In genomic region chr5:84440232-84440631, GRCm38 (mm10) we compare ENCODE assay signal across 18 mouse cellular contexts. TPM values are rescaled to one million over a fixed set of nuclear protein-coding genes. Genes with fewer than 3 reads are reported as not detected.
A peak's percentile ranks its signal among the peaks of the same experiment; 100 is the strongest.
DNase-seq lines count a peak whose midpoint lies in the region; ATAC-seq and TF ChIP-seq lines count a peak whose summit lies in the region.
"Had no signal": no experiment of that assay in that cellular context is flagged by ENCODE, and none has a peak within 500 bp of the region (broad histone marks: within the 10 kb centered on the region; RNA-seq: fewer than 3 reads in every experiment).

No protein-coding gene starts in this region.

- TF ChIP-seq POLR2A in brain, embryonic 14.5 days (IDR thresholded peaks at IDR 0.05; ENCODE audit: borderline replicate concordance, extremely low read depth, insufficient read depth, insufficient read length, poor library complexity, severe bottlenecking), result no peak

- peak; percentile 85 for ATAC-seq in frontal cortex, adult (ENCODE audit: low TSS enrichment)

- DNase-seq in cerebellum, postnatal 14 days, result peak; percentile 34 to 50
- no peak for DNase-seq in cerebellum, adult 11 months
- DNase-seq in frontal cortex, postnatal 25 days (ENCODE audit: low spot score in 2 of 2), result no peak
- DNase-seq in left cerebral cortex, adult 9 months (ENCODE audit: low spot score in 2 of 2), result peak; percentile 16 to 41
- no peak for DNase-seq in left cerebral cortex, adult 18-20 months (ENCODE audit: low spot score in 2 of 2)
- DNase-seq in brain, embryonic 14.5 days (ENCODE audit: low read depth), result peak; percentile 70
- no peak for DNase-seq in spleen, adult 18-20 months
- DNase-seq: adrenal gland, postnatal 14 days; heart, postnatal 36 days; kidney, adult 11 months; kidney, postnatal 36 days; liver; lung, postnatal 36 days; midbrain, embryonic 14.5 days; thymus, adult 2 months; thymus, postnatal 4 days had no signal

- TF ChIP-seq CTCF in brain, embryonic 14.5 days (IDR thresholded peaks at IDR 0.05; ENCODE audit: borderline replicate concordance, extremely low read depth, insufficient read depth, insufficient read length), result no peak

RNA-seq across cellular contexts. Expression of gene Epha5, which starts 23.1 kb away (rescaled TPM):
- 10 to 100 TPM; 89.3 to 90.8 TPM for total RNA-seq in left cerebral cortex, adult 18-20 months (2021)
- polyA plus RNA-seq in brain, embryonic 14.5 days (2012; rRNA removed), result 45.0 and 47.9 TPM in 2 replicates
- total RNA-seq: gastrocnemius, adult 18-20 months; heart, postnatal 36 days had no signal
- polyA plus RNA-seq: thymus, adult 2 months had no signal

Comparison
In these comparisons a context has a peak if more than half of its experiments do, and no peak if none do; other contexts are left out.
1. DNase-seq: peak in cerebellum, postnatal 14 days (2 of 2), left cerebral cortex, adult 9 months (2 of 2) and brain, embryonic 14.5 days (single experiment); none in cerebellum, adult 11 months (single experiment), frontal cortex, postnatal 25 days (0 of 2), left cerebral cortex, adult 18-20 months (0 of 2) and spleen, adult 18-20 months (0 of 2).